ENCODE assay signal across 24 mouse cellular contexts in the genomic region with DNA sequence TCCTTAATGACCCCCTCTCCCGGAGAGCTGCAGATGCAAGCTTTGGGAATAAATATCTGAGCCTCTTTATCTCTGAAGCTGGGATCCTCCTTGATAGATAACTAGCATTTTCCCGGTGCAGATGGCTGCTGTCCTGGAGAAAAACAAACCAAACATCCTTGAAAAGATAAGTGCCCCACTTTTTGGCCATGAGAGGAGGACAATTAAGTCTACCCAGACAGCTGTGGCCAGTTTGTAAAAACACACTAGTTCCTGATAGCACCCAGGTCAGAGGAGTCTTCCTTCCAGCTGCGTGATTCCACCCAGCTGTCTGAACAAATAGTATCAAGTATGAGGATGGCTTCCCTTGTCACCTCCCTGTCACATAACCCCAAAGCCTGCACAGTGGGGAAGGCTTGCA.
DNase-seq lines count a peak whose midpoint lies in the region; ATAC-seq lines count a peak whose summit lies in the region.
"Had no signal": no experiment of that assay in that cellular context is flagged by ENCODE, and none has a peak within 500 bp of the region (broad histone marks: within the 10 kb centered on the region; RNA-seq: fewer than 3 reads in every experiment).

No protein-coding gene starts in this region.

- no peak overlapping the region for H3K27ac ChIP-seq in kidney, embryonic 14.5 days (ENCODE audit: low read depth, low read length)
- H3K27ac ChIP-seq in liver, embryonic 16.5 days (ENCODE audit: low read length), result no peak overlapping the region
- H3K27ac ChIP-seq: forebrain, embryonic 10.5 days; forebrain, embryonic 13.5 days; hindbrain, embryonic 10.5 days; hindbrain, embryonic 13.5 days had no signal

- H3K9me3 ChIP-seq in kidney, embryonic 14.5 days (ENCODE audit: control insufficient read depth, low read length), result no peaks in the 10 kb centered on the region
- no peaks in the 10 kb centered on the region for H3K9me3 ChIP-seq in liver, embryonic 16.5 days (replicated peaks; ENCODE audit: control insufficient read depth, low read length)
- H3K9me3 ChIP-seq: forebrain, embryonic 10.5 days; forebrain, embryonic 13.5 days; G1E; hindbrain, embryonic 10.5 days; hindbrain, embryonic 13.5 days had no signal

- H3K4me2 ChIP-seq in kidney, embryonic 14.5 days (replicated peaks; ENCODE audit: low read depth, low read length), result no peak overlapping the region
- H3K4me2 ChIP-seq in liver, embryonic 16.5 days (ENCODE audit: low read depth, low read length), result no peak overlapping the region
- H3K4me2 ChIP-seq: forebrain, embryonic 13.5 days; heart, embryonic 11.5 days; hindbrain, embryonic 13.5 days had no signal

- H3K9ac ChIP-seq in kidney, embryonic 14.5 days (ENCODE audit: low read depth, low read length), result no peak overlapping the region
- H3K9ac ChIP-seq in liver, embryonic 16.5 days (ENCODE audit: low read depth, low read length), result no peak overlapping the region
- H3K9ac ChIP-seq: forebrain, embryonic 13.5 days; hindbrain, embryonic 13.5 days had no signal

- no peak overlapping the region for H3K4me3 ChIP-seq in kidney, embryonic 14.5 days (ENCODE audit: low read length)
- H3K4me3 ChIP-seq in liver, embryonic 16.5 days (ENCODE audit: low read depth, low read length), result no peak overlapping the region
- H3K4me3 ChIP-seq: forebrain, embryonic 10.5 days; forebrain, embryonic 13.5 days; hindbrain, embryonic 10.5 days; hindbrain, embryonic 13.5 days had no signal

- H3K36me3 ChIP-seq in kidney, embryonic 14.5 days (ENCODE audit: control insufficient read depth, insufficient read depth, low read length), result no peaks in the 10 kb centered on the region
- H3K36me3 ChIP-seq in liver, embryonic 16.5 days (ENCODE audit: control insufficient read depth, insufficient read depth), result no peaks in the 10 kb centered on the region
- H3K36me3 ChIP-seq: forebrain, embryonic 10.5 days; G1E; hindbrain, embryonic 10.5 days; hindbrain, embryonic 13.5 days had no signal

- no peak for DNase-seq in kidney, adult 8-10 months
- no peak for DNase-seq in liver
- DNase-seq in ovary, adult 18-20 months (ENCODE audit: low spot score), result peak; percentile 67
- no peak for DNase-seq in ovary, postnatal 10 days (ENCODE audit: low spot score)
- DNase-seq: adrenal gland, postnatal 10 days; adrenal gland, postnatal 36 days; B cell, adult 2 months; cerebellum, adult 18-20 months; cerebellum, adult 9-10 months; cerebellum, postnatal 14 days; gastrocnemius, postnatal 10 days; gastrocnemius, postnatal 36 days; heart, postnatal 36 days had no signal

- no peaks in the 10 kb centered on the region for H3K4me1 ChIP-seq in kidney, embryonic 14.5 days (ENCODE audit: control insufficient read depth, insufficient read depth, low read length)
- no peaks in the 10 kb centered on the region for H3K4me1 ChIP-seq in liver, embryonic 16.5 days (ENCODE audit: control insufficient read depth, low read depth, low read length)
- H3K4me1 ChIP-seq: forebrain, embryonic 10.5 days; forebrain, embryonic 13.5 days; hindbrain, embryonic 10.5 days; hindbrain, embryonic 13.5 days had no signal

- WGBS in kidney, embryonic 14.5 days, result 33% methylated on average over 3 of the region's 3 CpGs
- 33% methylated on average over 3 of the region's 3 CpGs for WGBS in liver, embryonic 16.5 days (ENCODE audit: insufficient replicate concordance)

- H3K27me3 ChIP-seq in kidney, embryonic 14.5 days (ENCODE audit: control insufficient read depth, insufficient read depth, low read length), result no peaks in the 10 kb centered on the region
- no peaks in the 10 kb centered on the region for H3K27me3 ChIP-seq in liver, embryonic 16.5 days (ENCODE audit: control insufficient read depth, insufficient read depth, low read depth, low read length)
- H3K27me3 ChIP-seq: CH12.LX; forebrain, embryonic 13.5 days; hindbrain, embryonic 13.5 days; Patski had no signal

- ATAC-seq in kidney, embryonic 14.5 days (ENCODE audit: low FRiP score, low TSS enrichment), result peak; percentile 43; the same call in 1 of the 2 replicates
- 0 out of 2 replicates have a peak, but pooled peaks have one; percentile 11 for ATAC-seq in liver, embryonic 16.5 days (ENCODE audit: low read depth)
- ATAC-seq: forebrain, embryonic 13.5 days; forebrain, embryonic 16.5 days; Patski had no signal
